Mouse (Mus musculus) bone marrow, adult 2 months (tissue): ENCODE measurements around the gene Cers2.

Experiments used
- CTCF ChIP-seq: fragments of 200-500 bp; IDR thresholded peaks from 2 replicates; pipeline ENCODE4 v1.5.1; 2011; ENCODE audit warnings: low read length, control low read depth; ENCODE audit not compliant: control insufficient read depth, insufficient read depth
- POLR2A ChIP-seq: fragments of 200-500 bp; IDR thresholded peaks from 2 replicates; pipeline ENCODE4 v1.6.1; 2011; ENCODE audit warnings: low read depth, mild to moderate bottlenecking, control low read depth, low read length, borderline replicate concordance; ENCODE audit not compliant: control insufficient read depth

DNA sequence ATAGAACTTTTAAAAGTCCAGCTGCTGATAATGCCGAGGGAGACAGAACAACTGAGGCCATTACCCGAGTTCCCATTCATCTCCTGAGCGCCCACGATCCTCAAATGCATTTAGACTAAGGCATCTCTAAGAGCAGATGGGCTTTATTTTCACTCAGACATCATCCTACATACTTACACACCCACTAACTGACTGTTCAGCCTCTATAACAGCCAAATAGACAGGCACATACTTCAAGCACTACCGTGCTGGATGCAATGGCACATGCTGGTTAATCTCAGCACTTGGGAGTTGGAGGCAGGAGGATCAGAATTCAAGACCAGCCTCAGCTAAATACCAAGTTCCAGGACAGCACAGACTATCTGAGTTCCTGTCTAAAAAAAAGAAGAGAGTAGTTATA is 44.8 kb upstream of the Cers2 start:
- TF ChIP-seq CTCF (no peak), POLR2A (no peak)
